Mouse (Mus musculus) CH12.LX (cell line): Measurements from ENCODE around the gene Tspan32. TPM values are rescaled to one million over a fixed set of nuclear protein-coding genes. Genes with fewer than 3 reads are reported as not detected.

Experiments
- polyA plus RNA-seq: library from polyadenylated mRNA; unstranded; fragments of >175 nt; gene quantifications from 2 replicates; pipeline ENCODE4 v1.2.1, GENCODE M21; 2012; ENCODE audit warnings: low read depth; ENCODE audit not compliant: insufficient read length
- total RNA-seq, 2 experiments: library from RNA; depleted of rRNA; stranded (reverse); fragments of 300-350 nt in 1 of 2; fragments of >200 nt in 1 of 2; gene quantifications; 2 replicates each; pipeline ENCODE4 v1.2.3; 2012 to 2014

Gene Tspan32
- total and polyA plus RNA-seq, 3 experiments = 28.2 to 34.5 (median 28.6) TPM

Other genes starting within 250 kb of the Tspan32 start
- gene Th, start 73.9 kb upstream of the Tspan32 start, total RNA-seq (2012; rRNA removed) = not detected in 2 replicates
- not detected in 2 replicates for gene Th, start 73.9 kb upstream of the Tspan32 start, total RNA-seq (2014; rRNA removed)
- gene Th, start 73.9 kb upstream of the Tspan32 start, polyA plus RNA-seq = not detected in 2 replicates
- gene Ascl2, start 35.8 kb upstream of the Tspan32 start, total RNA-seq (2012; rRNA removed) = not detected in 2 replicates
- not detected in 2 replicates for gene Ascl2, start 35.8 kb upstream of the Tspan32 start, total RNA-seq (2014; rRNA removed)
- not detected in 2 replicates for gene Ascl2, start 35.8 kb upstream of the Tspan32 start, polyA plus RNA-seq
- 275 and 327 TPM in 2 replicates for gene Cd81, start 47.7 kb downstream of the Tspan32 start, total RNA-seq (2012; rRNA removed)
- 334 and 352 TPM in 2 replicates for gene Cd81, start 47.7 kb downstream of the Tspan32 start, total RNA-seq (2014; rRNA removed)
- gene Cd81, start 47.7 kb downstream of the Tspan32 start, polyA plus RNA-seq = 318 and 325 TPM in 2 replicates
- 49.8 and 58.7 TPM in 2 replicates for gene Tssc4, start 64.2 kb downstream of the Tspan32 start, total RNA-seq (2012; rRNA removed)
- gene Tssc4, start 64.2 kb downstream of the Tspan32 start, total RNA-seq (2014; rRNA removed) = 47.3 and 55.1 TPM in 2 replicates
- gene Tssc4, start 64.2 kb downstream of the Tspan32 start, polyA plus RNA-seq = 44.1 and 49.6 TPM in 2 replicates
- gene Trpm5, start 89.6 kb downstream of the Tspan32 start, total RNA-seq (2012; rRNA removed) = 1.3 and 1.5 TPM in 2 replicates
- 1.1 and 1.4 TPM in 2 replicates for gene Trpm5, start 89.6 kb downstream of the Tspan32 start, total RNA-seq (2014; rRNA removed)
- gene Trpm5, start 89.6 kb downstream of the Tspan32 start, polyA plus RNA-seq = 1.7 and 3.0 TPM in 2 replicates
- gene Kcnq1, start 101.3 kb downstream of the Tspan32 start, total RNA-seq (2012; rRNA removed) = not detected in 2 replicates
- gene Kcnq1, start 101.3 kb downstream of the Tspan32 start, total RNA-seq (2014; rRNA removed) = not detected in 2 replicates
- not detected in 2 replicates for gene Kcnq1, start 101.3 kb downstream of the Tspan32 start, polyA plus RNA-seq